Mouse (Mus musculus) MEL (cell line): Measurements from ENCODE around the gene Eipr1. TPM values are rescaled to one million over a fixed set of nuclear protein-coding genes. Genes with fewer than 3 reads are reported as not detected.

Experiments
- DNase-seq: peaks from one replicate; pipeline ENCODE4 v3.0.0; 2011; ENCODE audit warnings: low read depth, low spot score
- H3K27ac ChIP-seq: 2 replicates; pipeline ENCODE4 v1.5.1; 2012; ENCODE audit warnings: low read depth, mild to moderate bottlenecking, control low read depth, low read length, moderate library complexity; ENCODE audit not compliant: control insufficient read depth
- H3K27me3 ChIP-seq, 2 experiments: fragments of 150-350 bp in 1 of 2; sonication (generic) in 1 of 2; 2 replicates each; pipeline ENCODE4 v1.6.1; 2012; ENCODE audit warnings: low read length in 2 of 2, mild to moderate bottlenecking in 2 of 2, improper control_type of control experiment in 1 of 2, moderate library complexity in 1 of 2; ENCODE audit not compliant: insufficient read depth in 2 of 2, control insufficient read depth in 1 of 2
- H3K36me3 ChIP-seq, 2 experiments: 2 replicates each; pipeline ENCODE4 v1.6.1; 2012 to 2014; ENCODE audit warnings: low read length in 2 of 2, improper control_type of control experiment in 1 of 2, inconsistent platforms in 1 of 2, mild to moderate bottlenecking in 1 of 2; ENCODE audit not compliant: insufficient read depth in 2 of 2, control insufficient read depth in 1 of 2
- H3K4me1 ChIP-seq, 2 experiments: fragments of 150-350 bp in 1 of 2; sonication (generic) in 1 of 2; 2 replicates each; pipeline ENCODE4 v1.6.1; 2012; ENCODE audit warnings: low read length in 2 of 2, improper control_type of control experiment in 1 of 2, mild to moderate bottlenecking in 1 of 2; ENCODE audit not compliant: insufficient read depth in 2 of 2, control insufficient read depth in 1 of 2
- H3K4me3 ChIP-seq, 2 experiments: fragments of 150-350 bp in 1 of 2; sonication (generic) in 1 of 2; 2 replicates each; pipeline ENCODE4 v1.5.1; 2012; ENCODE audit warnings: low read depth in 2 of 2, low read length in 2 of 2, mild to moderate bottlenecking in 2 of 2, moderate library complexity in 2 of 2, control low read depth in 1 of 2, improper control_type of control experiment in 1 of 2; ENCODE audit not compliant: control insufficient read depth in 1 of 2, insufficient read depth in 1 of 2
- H3K79me2 ChIP-seq: 2 replicates; pipeline ENCODE4 v1.6.1; 2012; ENCODE audit warnings: mild to moderate bottlenecking, low read length, moderate library complexity; ENCODE audit not compliant: control insufficient read depth, poor library complexity, insufficient read depth
- H3K9ac ChIP-seq: 2 replicates; pipeline ENCODE4 v1.6.1; 2012; ENCODE audit warnings: low read depth, mild to moderate bottlenecking, control low read depth, low read length, moderate library complexity; ENCODE audit not compliant: control insufficient read depth, poor library complexity, severe bottlenecking
- H3K9me3 ChIP-seq: fragments of 150-350 bp; sonication (generic); replicated peaks from 2 replicates; pipeline ENCODE4 v1.6.1; 2012; ENCODE audit warnings: mild to moderate bottlenecking, low read length, improper control_type of control experiment, moderate library complexity; ENCODE audit not compliant: insufficient read depth
- CHD1 ChIP-seq: IDR thresholded peaks from 2 replicates; pipeline ENCODE4 v1.6.1; 2012; ENCODE audit warnings: low read depth, mild to moderate bottlenecking, inconsistent platforms, low read length, improper control_type of control experiment
- CHD2 ChIP-seq: IDR thresholded peaks from 2 replicates; pipeline ENCODE4 v1.6.1; 2011; ENCODE audit warnings: low read length, improper control_type of control experiment
- EP300 ChIP-seq, 2 experiments: IDR thresholded peaks; 2 replicates each; pipeline ENCODE4 v1.6.1; 2011; ENCODE audit warnings: improper control_type of control experiment in 2 of 2, low read length in 2 of 2, low read depth in 1 of 2, mild to moderate bottlenecking in 1 of 2
- ETS1 ChIP-seq: IDR thresholded peaks from 2 replicates; pipeline ENCODE4 v1.6.1; 2012; ENCODE audit warnings: low read depth, mild to moderate bottlenecking, inconsistent platforms, low read length, improper control_type of control experiment, moderate library complexity
- GATA1 ChIP-seq: IDR thresholded peaks from 2 replicates; pipeline ENCODE4 v1.6.1; 2011; ENCODE audit warnings: low read depth, low read length, improper control_type of control experiment
- HCFC1 ChIP-seq: IDR thresholded peaks from 2 replicates; pipeline ENCODE4 v1.6.1; 2012; ENCODE audit warnings: low read depth, mild to moderate bottlenecking, inconsistent platforms, low read length, improper control_type of control experiment, moderate library complexity
- KAT2A ChIP-seq: conservative IDR thresholded peaks from 2 replicates; pipeline ENCODE4 v1.6.1; 2012; ENCODE audit warnings: low read depth, low read length, improper control_type of control experiment, inconsistent platforms
- MAFK ChIP-seq: IDR thresholded peaks from 2 replicates; pipeline ENCODE4 v1.6.1; 2011; ENCODE audit warnings: low read depth, mild to moderate bottlenecking, low read length, improper control_type of control experiment, borderline replicate concordance
- MEF2A ChIP-seq: IDR thresholded peaks from 2 replicates; pipeline ENCODE4 v1.6.1; 2014; ENCODE audit warnings: low read depth, mild to moderate bottlenecking, inconsistent platforms, low read length, improper control_type of control experiment; ENCODE audit not compliant: poor library complexity, insufficient replicate concordance, severe bottlenecking; ENCODE audit errors: extremely low read depth
- MYC ChIP-seq: IDR thresholded peaks from 2 replicates; pipeline ENCODE4 v1.6.1; 2011; ENCODE audit warnings: low read depth, mild to moderate bottlenecking, low read length, improper control_type of control experiment, moderate library complexity
- NELFE ChIP-seq: IDR thresholded peaks from 2 replicates; pipeline ENCODE4 v1.6.1; 2011; ENCODE audit warnings: low read depth, low read length, improper control_type of control experiment
- RAD21 ChIP-seq: IDR thresholded peaks from 2 replicates; pipeline ENCODE4 v1.6.1; 2011; ENCODE audit warnings: mild to moderate bottlenecking, low read depth, low read length, improper control_type of control experiment
- RCOR1 ChIP-seq: IDR thresholded peaks from 2 replicates; pipeline ENCODE4 v1.6.1; 2012; ENCODE audit warnings: low read depth, mild to moderate bottlenecking, inconsistent platforms, low read length, improper control_type of control experiment
- SIN3A ChIP-seq: IDR thresholded peaks from 2 replicates; pipeline ENCODE4 v1.6.1; 2012; ENCODE audit warnings: low read length, improper control_type of control experiment, inconsistent platforms
- TAL1 ChIP-seq: IDR thresholded peaks from 2 replicates; pipeline ENCODE4 v1.6.1; 2012; ENCODE audit warnings: mild to moderate bottlenecking, inconsistent platforms, low read length, moderate library complexity, mixed read lengths
- TBP ChIP-seq: IDR thresholded peaks from 2 replicates; pipeline ENCODE4 v1.8.0; 2011; ENCODE audit warnings: low read depth, low read length, improper control_type of control experiment
- UBTF ChIP-seq: IDR thresholded peaks from 2 replicates; pipeline ENCODE4 v1.6.1; 2012; ENCODE audit warnings: low read depth, mild to moderate bottlenecking, inconsistent platforms, low read length, improper control_type of control experiment, moderate library complexity, borderline replicate concordance; ENCODE audit not compliant: insufficient read depth
- USF1 ChIP-seq: IDR thresholded peaks from 2 replicates; pipeline ENCODE4 v1.6.1; 2014; ENCODE audit warnings: low read depth, mild to moderate bottlenecking, inconsistent platforms, low read length, improper control_type of control experiment, moderate library complexity
- USF2 ChIP-seq, 2 experiments: IDR thresholded peaks; 2 replicates each; pipeline ENCODE4 v1.6.1; 2011 to 2012; ENCODE audit warnings: improper control_type of control experiment in 2 of 2, low read length in 2 of 2, borderline replicate concordance in 1 of 2, inconsistent platforms in 1 of 2, low read depth in 1 of 2, mild to moderate bottlenecking in 1 of 2; ENCODE audit not compliant: insufficient read depth in 1 of 2
- ZC3H11A ChIP-seq: IDR thresholded peaks from 2 replicates; pipeline ENCODE4 v1.6.1; 2012; ENCODE audit warnings: low read depth, mild to moderate bottlenecking, inconsistent platforms, low read length, improper control_type of control experiment
- ZMIZ1 ChIP-seq: IDR thresholded peaks from 2 replicates; pipeline ENCODE4 v1.6.1; 2012; ENCODE audit warnings: low read depth, mild to moderate bottlenecking, inconsistent platforms, low read length, improper control_type of control experiment, moderate library complexity
- ZNF384 ChIP-seq: IDR thresholded peaks from 2 replicates; pipeline ENCODE4 v1.6.1; 2012; ENCODE audit warnings: low read depth, mild to moderate bottlenecking, inconsistent platforms, low read length, improper control_type of control experiment
- polyA plus RNA-seq, 2 experiments: library from polyadenylated mRNA; stranded (reverse) in 1 of 2; unstranded in 1 of 2; fragments of >175 nt in 1 of 2; fragments of >200 nt in 1 of 2; gene quantifications; 2 replicates each; pipeline versions ENCODE4 v1.2.1 to v1.2.4; 2012; ENCODE audit warnings: low replicate concordance in 2 of 2, low read depth in 1 of 2; ENCODE audit not compliant: insufficient read length in 2 of 2, insufficient read depth in 1 of 2, missing spikeins in 1 of 2
- total RNA-seq: library from RNA; depleted of rRNA; stranded (reverse); fragments of 300-350 nt; gene quantifications from 2 replicates; pipeline ENCODE4 v1.2.3, GENCODE M21; 2012

Gene Eipr1
- total and polyA plus RNA-seq, 3 experiments, result 45.8 to 51.5 TPM; not detected in 1

- H3K36me3 ChIP-seq, result peaks cover 0 to 2% of the 10 kb centered on the region in 2 experiments; a peak in 2 of 4 replicates
- H3K4me1 ChIP-seq, result no peaks in the 10 kb centered on the region
- H3K27me3 ChIP-seq, result no peaks in the 10 kb centered on the region
- no peak overlapping the region for H3K9ac ChIP-seq
- no peak overlapping the region for H3K4me3 ChIP-seq
- no peaks in the 10 kb centered on the region for H3K79me2 ChIP-seq
- no peak for TF ChIP-seq EP300 (IDR thresholded peaks at IDR 0.05; ENCODE audit: low read depth in 1 of 2, low read length in 2 of 2)
- no peak for TF ChIP-seq MAFK
- no peak for TF ChIP-seq ZNF384
- TF ChIP-seq SIN3A, result no peak
- TF ChIP-seq GATA1, result no peak
- TF ChIP-seq ETS1, result no peak
- no peak for TF ChIP-seq KAT2A
- TF ChIP-seq CHD1, result no peak
- no peak for TF ChIP-seq TBP
- TF ChIP-seq TAL1, result no peak
- no peak for TF ChIP-seq UBTF
- TF ChIP-seq RCOR1, result no peak
- no peak for TF ChIP-seq USF1
- TF ChIP-seq RAD21, result no peak
- TF ChIP-seq HCFC1, result no peak
- TF ChIP-seq ZC3H11A, result no peak
- no peak for DNase-seq
- no peak overlapping the region for H3K27ac ChIP-seq
- H3K9me3 ChIP-seq, result no peaks in the 10 kb centered on the region
These were observed 82.7 kb downstream of the Eipr1 start for GRCm38 (mm10) chr12:28834266-28834665.

GRCm38 (mm10) chr12:28835683-28836082 lies 84.1 kb downstream of the Eipr1 start:
- Histone ChIP-seq H3K36me3 (no peaks in the 10 kb centered on the region; a peak in 1 of 4 replicates), H3K4me1 (no peaks in the 10 kb centered on the region), H3K4me3 (no peak overlapping the region), H3K27ac (no peak overlapping the region), H3K9me3 (no peaks in the 10 kb centered on the region), H3K79me2 (no peaks in the 10 kb centered on the region), H3K9ac (no peak overlapping the region), H3K27me3 (no peaks in the 10 kb centered on the region)
- TF ChIP-seq ZMIZ1 (no peak), NELFE (no peak), MAFK (no peak), MYC (no peak), MEF2A (no peak), USF2 (IDR thresholded peaks at IDR 0.05; ENCODE audit: borderline replicate concordance in 1 of 2, insufficient read depth in 1 of 2, low read depth in 1 of 2, low read length in 2 of 2) (no peak), RAD21 (no peak), TAL1 (no peak), EP300 (IDR thresholded peaks at IDR 0.05; ENCODE audit: low read depth in 1 of 2, low read length in 2 of 2) (no peak), CHD2 (no peak)
- DNase-seq, result no peak
